ENCODE assay signal across 10 mouse cellular contexts in genomic region chr3:51270069-51270817, GRCm38 (mm10). TPM values are rescaled to one million over a fixed set of nuclear protein-coding genes. Genes with fewer than 3 reads are reported as not detected.
DNase-seq lines count a peak whose midpoint lies in the region; ATAC-seq and TF ChIP-seq lines count a peak whose summit lies in the region.
"Had no signal": no experiment of that assay in that cellular context is flagged by ENCODE, and none has a peak within 500 bp of the region (broad histone marks: within the 10 kb centered on the region; RNA-seq: fewer than 3 reads in every experiment).

No protein-coding gene starts in this region.

- 21% methylated on average over 12 of the region's 12 CpGs for WGBS in lung, adult 2 months
- WGBS in heart, embryonic 12.5 days, result 52% methylated on average over 12 of the region's 12 CpGs
- WGBS in stomach, embryonic 16.5 days, result 52% methylated on average over 12 of the region's 12 CpGs
- WGBS in forebrain, embryonic 14.5 days, result 82% methylated on average over 12 of the region's 12 CpGs

- no peak for TF ChIP-seq POLR2A in lung, adult 2 months (IDR thresholded peaks at IDR 0.05; ENCODE audit: borderline replicate concordance, extremely low read depth, low read depth, low read length)

- H3K4me3 ChIP-seq in lung, adult 2 months (replicated peaks; ENCODE audit: extremely low read depth, low read depth, low read length), result no peak overlapping the region
- H3K4me3 ChIP-seq in heart, embryonic 12.5 days, result no peak overlapping the region
- H3K4me3 ChIP-seq in stomach, embryonic 16.5 days (replicated peaks; ENCODE audit: low read length), result no peak overlapping the region
- no peak overlapping the region for H3K4me3 ChIP-seq in forebrain, embryonic 14.5 days (ENCODE audit: low read depth, low read length)
- H3K4me3 ChIP-seq: midbrain, embryonic 10.5 days had no signal

- DNase-seq in lung, adult 18-20 months, result peak; percentile 55 to 70
- no peak for DNase-seq in lung, adult 2 months
- DNase-seq in lung, postnatal 14 days, result peak; percentile 18
- no peak for DNase-seq in forebrain, embryonic 14.5 days (ENCODE audit: low spot score)
- no peak for DNase-seq in adipocyte (ENCODE audit: low spot score)
- no peak for DNase-seq in urinary bladder, adult 18-20 months (ENCODE audit: low spot score in 2 of 2)

- no peak for TF ChIP-seq CTCF in lung, adult 2 months (IDR thresholded peaks at IDR 0.05; ENCODE audit: insufficient read depth, low read length)

- no peak for ATAC-seq in heart, embryonic 12.5 days (ENCODE audit: insufficient number of reproducible peaks, low FRiP score)
- peak; percentile 53; the same call in 1 of the 2 replicates for ATAC-seq in stomach, embryonic 16.5 days (ENCODE audit: insufficient read depth, low FRiP score)
- ATAC-seq in forebrain, embryonic 14.5 days, result no peak
- ATAC-seq: Patski had no signal

- H3K27me3 ChIP-seq in heart, embryonic 12.5 days (replicated peaks), result no peaks in the 10 kb centered on the region
- no peaks in the 10 kb centered on the region for H3K27me3 ChIP-seq in stomach, embryonic 16.5 days (ENCODE audit: control insufficient read depth, insufficient read depth, low read length)
- H3K27me3 ChIP-seq in forebrain, embryonic 14.5 days (replicated peaks; ENCODE audit: control insufficient read depth, insufficient read depth, low read length), result no peaks in the 10 kb centered on the region
- H3K27me3 ChIP-seq: Patski had no signal

- peaks cover 14% of the 10 kb centered on the region for H3K4me1 ChIP-seq in lung, adult 2 months (ENCODE audit: control insufficient read depth, insufficient read depth, low read length)
- H3K4me1 ChIP-seq in heart, embryonic 12.5 days (replicated peaks), result peaks cover 30% of the 10 kb centered on the region
- peaks cover 15% of the 10 kb centered on the region for H3K4me1 ChIP-seq in stomach, embryonic 16.5 days (ENCODE audit: control insufficient read depth, insufficient read depth, low read length)
- H3K4me1 ChIP-seq in forebrain, embryonic 14.5 days (ENCODE audit: control insufficient read depth, insufficient read depth, low read length), result peaks cover 2% of the 10 kb centered on the region; the same call in 1 of the 2 replicates

- H3K27ac ChIP-seq in heart, embryonic 12.5 days (ENCODE audit: poor library complexity, severe bottlenecking), result peak overlapping the region; percentile 93
- peak overlapping the region; percentile 66 for H3K27ac ChIP-seq in stomach, embryonic 16.5 days (ENCODE audit: low read length)
- no peak overlapping the region for H3K27ac ChIP-seq in forebrain, embryonic 14.5 days (ENCODE audit: low read depth, low read length)
- H3K27ac ChIP-seq: midbrain, embryonic 10.5 days had no signal

- no peaks in the 10 kb centered on the region for H3K9me3 ChIP-seq in heart, embryonic 12.5 days (replicated peaks)
- H3K9me3 ChIP-seq in stomach, embryonic 16.5 days (replicated peaks; ENCODE audit: control insufficient read depth, low read length), result no peaks in the 10 kb centered on the region
- H3K9me3 ChIP-seq in forebrain, embryonic 14.5 days (replicated peaks; ENCODE audit: control insufficient read depth, low read length), result no peaks in the 10 kb centered on the region
- H3K9me3 ChIP-seq: midbrain, embryonic 10.5 days had no signal

- peak overlapping the region; percentile 47 for H3K9ac ChIP-seq in heart, embryonic 12.5 days
- H3K9ac ChIP-seq in stomach, embryonic 16.5 days (ENCODE audit: low read length), result no peak overlapping the region
- H3K9ac ChIP-seq in forebrain, embryonic 14.5 days (ENCODE audit: low read length), result no peak overlapping the region

- H3K36me3 ChIP-seq in heart, embryonic 12.5 days, result peaks cover 8% of the 10 kb centered on the region
- peaks cover under 1% of the 10 kb centered on the region; the same call in 1 of the 2 replicates for H3K36me3 ChIP-seq in stomach, embryonic 16.5 days (ENCODE audit: control insufficient read depth, insufficient read depth, low read length)
- H3K36me3 ChIP-seq in forebrain, embryonic 14.5 days (ENCODE audit: control insufficient read depth, insufficient read depth, low read length), result peaks cover 9% of the 10 kb centered on the region

- peak overlapping the region; percentile 54 for H3K4me2 ChIP-seq in heart, embryonic 12.5 days
- H3K4me2 ChIP-seq in stomach, embryonic 16.5 days (ENCODE audit: low read depth, low read length), result no peak overlapping the region
- H3K4me2 ChIP-seq in forebrain, embryonic 14.5 days (ENCODE audit: low read length), result no peak overlapping the region

RNA-seq across cellular contexts. Expression of gene Noct, which starts 46.0 kb away (rescaled TPM):
- 8.2 and 9.9 TPM in 2 replicates for polyA plus RNA-seq in lung, adult 2 months (2012; rRNA removed)
- 12.4 and 14.0 TPM in 2 replicates for polyA plus RNA-seq in heart, embryonic 12.5 days (2016; fragmentation: Nextera tagmentation; extraction: Ambion mirVana)
- 5.7 and 6.3 TPM in 2 replicates for polyA plus RNA-seq in stomach, embryonic 16.5 days (2015; fragmentation: Nextera tagmentation; extraction: Ambion mirVana)
- 15.6 and 20.8 TPM in 2 replicates for polyA plus RNA-seq in forebrain, embryonic 14.5 days (2014; fragmentation: Nextera tagmentation; extraction: Ambion mirVana)

Comparison
In these comparisons a context has a peak if more than half of its experiments do, and no peak if none do; other contexts are left out.
1. DNase-seq: peak in lung, adult 18-20 months (2 of 2) and lung, postnatal 14 days (single experiment); none in lung, adult 2 months (single experiment), forebrain, embryonic 14.5 days (single experiment), adipocyte (single experiment) and urinary bladder, adult 18-20 months (0 of 2).